Mouse (Mus musculus) bone marrow, adult 2 months (tissue): Measurements from ENCODE around the gene Sord.

ENCODE experiments used
- CTCF ChIP-seq: fragments of 200-500 bp; IDR thresholded peaks from 2 replicates; pipeline ENCODE4 v1.5.1; 2011; ENCODE audit warnings: low read length, control low read depth; ENCODE audit not compliant: control insufficient read depth, insufficient read depth
- POLR2A ChIP-seq: fragments of 200-500 bp; IDR thresholded peaks from 2 replicates; pipeline ENCODE4 v1.6.1; 2011; ENCODE audit warnings: low read depth, mild to moderate bottlenecking, control low read depth, low read length, borderline replicate concordance; ENCODE audit not compliant: control insufficient read depth

DNA sequence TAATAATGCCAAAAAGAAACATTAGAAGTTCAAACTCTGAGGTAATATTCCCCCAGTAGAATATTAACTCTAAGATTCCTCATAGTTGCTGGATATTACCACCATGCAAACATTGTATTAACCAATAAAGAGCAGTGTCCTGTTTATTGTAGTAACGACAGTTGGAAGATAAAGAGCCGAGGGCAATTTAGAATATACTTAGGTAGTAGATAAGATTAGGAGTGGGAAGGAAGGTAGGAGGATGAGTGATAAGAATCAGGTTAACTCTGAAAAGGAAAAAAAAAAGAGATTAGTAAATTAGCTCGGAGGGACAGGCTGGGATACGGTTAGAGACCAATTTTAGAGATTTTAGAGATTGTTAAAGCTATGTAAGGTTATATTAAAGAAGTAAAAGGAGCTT lies 13.2 kb upstream of the Sord start:
- TF ChIP-seq POLR2A (no peak), CTCF (no peak)
